Mouse (Mus musculus) ES-E14 (cell line): ENCODE data around the gene Stat5b. TPM values are rescaled to one million over a fixed set of nuclear protein-coding genes. Genes with fewer than 3 reads are reported as not detected.
A peak's percentile ranks its signal among the peaks of the same experiment; 100 is the strongest.

Source experiments
- DNase-seq: peaks from one replicate; pipeline ENCODE4 v3.0.0-alpha.2; 2013; ENCODE audit warnings: low read depth, low spot score
- H3K27ac ChIP-seq: 2 replicates; pipeline ENCODE4 v1.5.1; 2012; ENCODE audit warnings: low read depth, mild to moderate bottlenecking, low read length, moderate library complexity, mixed read lengths; ENCODE audit not compliant: poor library complexity, insufficient read depth, severe bottlenecking
- H3K36me3 ChIP-seq: 2 replicates; pipeline ENCODE4 v1.6.1; 2012; ENCODE audit warnings: mild to moderate bottlenecking, low read length, moderate library complexity, mixed read lengths; ENCODE audit not compliant: control insufficient read depth, poor library complexity, insufficient read depth, severe bottlenecking
- H3K4me1 ChIP-seq, 2 experiments: fragments of 150-350 bp in 1 of 2; sonication (generic) in 1 of 2; 2 replicates each; pipeline ENCODE4 v1.6.1; 2012; ENCODE audit warnings: low read length in 2 of 2, mild to moderate bottlenecking in 1 of 2, mixed read lengths in 1 of 2; ENCODE audit not compliant: control insufficient read depth in 2 of 2, insufficient read depth in 2 of 2, poor library complexity in 1 of 2
- H3K4me3 ChIP-seq, 2 experiments: fragments of 150-350 bp in 1 of 2; sonication (generic) in 1 of 2; 2 replicates each; pipeline ENCODE4 v1.5.1; 2012; ENCODE audit warnings: low read length in 2 of 2, low read depth in 1 of 2, mild to moderate bottlenecking in 1 of 2, mixed read lengths in 1 of 2; ENCODE audit not compliant: insufficient read depth in 1 of 2, poor library complexity in 1 of 2, severe bottlenecking in 1 of 2
- H3K9ac ChIP-seq: 2 replicates; pipeline ENCODE4 v1.6.1; 2012; ENCODE audit warnings: low read depth, mild to moderate bottlenecking, low read length, mixed read lengths; ENCODE audit not compliant: poor library complexity, insufficient read depth, severe bottlenecking
- H3K9me3 ChIP-seq: fragments of 150-350 bp; sonication (generic); 2 replicates; pipeline ENCODE4 v1.6.1; 2012; ENCODE audit warnings: low read depth, mild to moderate bottlenecking, low read length; ENCODE audit not compliant: control insufficient read depth, insufficient read depth
- CHD2 ChIP-seq: IDR thresholded peaks from 2 replicates; pipeline ENCODE4 v1.6.1; 2014; ENCODE audit warnings: mild to moderate bottlenecking, low read depth, low read length, inconsistent platforms
- HCFC1 ChIP-seq: IDR thresholded peaks from 2 replicates; pipeline ENCODE4 v1.6.1; 2012; ENCODE audit warnings: low read length, inconsistent platforms, borderline replicate concordance; ENCODE audit not compliant: insufficient read depth
- MAFK ChIP-seq: IDR thresholded peaks from 2 replicates; pipeline ENCODE4 v1.6.1; 2014; ENCODE audit warnings: mild to moderate bottlenecking, low read depth, low read length, inconsistent platforms; ENCODE audit not compliant: insufficient read depth
- ZC3H11A ChIP-seq: IDR thresholded peaks from 2 replicates; pipeline ENCODE4 v1.6.1; 2012; ENCODE audit warnings: low read depth, mild to moderate bottlenecking, inconsistent platforms, low read length, borderline replicate concordance
- ZNF384 ChIP-seq: IDR thresholded peaks from 2 replicates; pipeline ENCODE4 v1.6.1; 2012; ENCODE audit warnings: low read depth, low read length, inconsistent platforms
- in situ Hi-C, 2 experiments: fragments of 600-800 bp; cut with MboI; formaldehyde crosslinking; loops; one replicate each; pipeline ENCODE4 v1.15.1; 2025; ENCODE audit warnings: low sequenced_read_pairs in 2 of 2, inconsistent platforms in 1 of 2; ENCODE audit not compliant: unreplicated experiment in 2 of 2
- total RNA-seq: library from RNA; depleted of rRNA; stranded (reverse); fragments of 300-350 nt; gene quantifications from 2 replicates; pipeline ENCODE4 v1.2.3, GENCODE M21; 2012

The Stat5b gene
- total RNA-seq, 1 experiment, result 3.4 TPM

DNA sequence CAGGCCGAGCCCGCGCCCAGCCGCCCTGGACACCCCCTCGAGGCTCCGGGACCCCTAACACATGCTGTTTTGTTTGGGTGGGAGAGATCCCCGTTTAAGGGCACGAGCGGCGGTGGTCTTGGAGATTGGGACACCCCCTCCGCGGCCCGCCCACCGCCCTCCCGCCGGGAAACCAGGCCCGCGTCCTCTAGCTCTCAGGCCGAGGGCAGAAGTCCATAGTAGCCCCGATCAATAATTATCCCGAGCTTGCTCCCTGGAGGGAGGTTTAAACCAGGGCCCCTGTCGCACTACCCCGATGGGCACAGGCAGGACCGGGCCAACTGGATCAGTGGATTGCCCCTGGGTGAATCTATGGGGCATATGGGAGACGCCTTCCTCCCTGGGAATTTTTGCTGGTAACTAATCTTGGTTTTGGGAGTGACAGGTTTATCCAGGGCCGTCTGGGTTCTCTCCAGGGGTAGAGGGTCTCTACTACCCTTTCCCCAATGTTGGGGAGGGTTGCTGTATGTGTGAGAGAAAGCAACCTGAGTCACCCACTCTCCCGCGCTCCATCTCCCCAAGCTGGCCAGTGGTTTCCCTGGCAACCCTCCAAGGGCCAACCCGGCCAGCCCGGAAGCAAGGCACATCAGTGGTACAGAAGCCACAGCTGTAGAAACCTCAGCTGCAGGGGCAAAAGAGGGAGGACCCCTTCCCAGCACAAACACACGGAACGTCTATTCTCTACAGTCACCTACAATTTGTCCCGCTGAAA, 429 bp upstream of the Stat5b start:
- Histone ChIP-seq H3K36me3 (no peaks in the 10 kb centered on the region), H3K9me3 (no peaks in the 10 kb centered on the region), H3K9ac (peak overlapping the region; percentile 87), H3K4me1 (peaks cover 0 to 4% of the 10 kb centered on the region in 2 experiments; a peak in 2 of 4 replicates), H3K4me3 (peak overlapping the region; percentile 63 to 89), H3K27ac (no peak overlapping the region)
- DNase-seq, result no peak
- in situ Hi-C loops, result no loop called here
- TF ChIP-seq ZC3H11A, result no peak
- TF ChIP-seq MAFK, result no peak
- no peak for TF ChIP-seq CHD2
- no peak for TF ChIP-seq HCFC1
- no peak for TF ChIP-seq ZNF384

DNA sequence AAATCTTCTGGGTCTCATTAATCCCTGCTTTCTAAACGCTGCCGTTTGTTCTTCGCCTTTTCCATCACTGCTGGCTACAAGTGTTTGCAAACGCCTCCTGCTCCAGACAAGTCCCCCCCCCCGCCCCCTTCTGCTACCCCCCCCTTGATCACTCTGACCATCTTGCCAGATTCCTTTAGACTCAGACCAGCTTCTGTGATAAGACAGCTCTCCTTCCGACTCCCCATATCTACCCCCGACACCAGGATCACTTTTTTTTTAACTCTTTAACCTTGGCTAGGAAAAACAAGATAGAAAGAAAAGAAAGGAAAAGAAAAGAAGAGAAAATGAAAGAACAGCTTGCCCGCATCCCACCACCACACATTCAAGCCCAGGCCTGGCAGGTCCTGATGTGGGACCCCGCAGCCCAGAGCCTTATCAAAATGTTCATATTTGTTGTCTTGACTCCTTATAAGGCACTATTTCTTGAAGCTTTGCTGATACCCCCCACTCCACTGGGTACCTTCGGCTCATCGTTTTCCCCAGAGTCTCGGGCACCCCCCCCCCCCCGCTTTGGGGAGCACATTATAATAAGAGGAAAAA, 977 bp downstream of the Stat5b start:
- Histone ChIP-seq H3K4me1 (peaks cover 0 to 2% of the 10 kb centered on the region in 2 experiments; a peak in 2 of 4 replicates), H3K36me3 (no peaks in the 10 kb centered on the region), H3K9ac (peak overlapping the region; percentile 87), H3K9me3 (no peaks in the 10 kb centered on the region), H3K4me3 (peak overlapping the region; percentile 63 to 89), H3K27ac (no peak overlapping the region)
- DNase-seq, result no peak
- in situ Hi-C loops, result no loop called here
- TF ChIP-seq CHD2, result no peak
- no peak for TF ChIP-seq HCFC1
- no peak for TF ChIP-seq MAFK
- no peak for TF ChIP-seq ZC3H11A
- TF ChIP-seq ZNF384, result no peak

DNA sequence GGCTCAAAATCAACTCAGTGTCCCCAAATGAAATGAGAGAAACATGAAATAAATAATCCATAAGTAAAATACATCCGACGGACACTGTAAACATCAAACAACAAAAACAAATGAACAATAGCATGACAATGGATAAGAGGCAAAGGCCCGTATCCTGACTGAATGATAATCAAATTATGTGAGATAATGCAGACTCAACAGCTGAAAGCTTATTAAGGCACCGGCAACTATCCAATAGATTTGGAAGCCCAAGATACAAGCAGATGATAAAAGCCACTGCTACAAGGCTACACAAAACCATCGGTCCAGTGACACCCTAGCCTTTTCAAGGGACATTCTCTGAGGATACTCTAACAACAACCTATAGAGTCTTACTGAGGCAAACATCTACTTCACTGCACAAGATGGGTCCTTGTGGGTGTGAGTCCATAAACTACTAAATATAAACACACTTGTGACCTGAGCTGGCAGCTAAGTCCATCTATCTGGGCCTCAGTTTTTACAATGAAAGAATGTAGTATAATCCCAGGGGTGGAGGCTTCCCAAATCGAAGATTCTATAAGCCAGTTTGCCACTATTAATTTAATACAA, 1.6 kb downstream of the Stat5b start:
- Histone ChIP-seq H3K4me1 (peaks cover 0 to 2% of the 10 kb centered on the region in 2 experiments; a peak in 2 of 4 replicates), H3K27ac (no peak overlapping the region), H3K9ac (no peak overlapping the region), H3K4me3 (no peak overlapping the region), H3K36me3 (no peaks in the 10 kb centered on the region), H3K9me3 (no peaks in the 10 kb centered on the region)
- TF ChIP-seq ZNF384 (no peak), ZC3H11A (no peak), MAFK (no peak), HCFC1 (no peak), CHD2 (no peak)
- DNase-seq, result no peak
- in situ Hi-C loops, result no loop called here

DNA sequence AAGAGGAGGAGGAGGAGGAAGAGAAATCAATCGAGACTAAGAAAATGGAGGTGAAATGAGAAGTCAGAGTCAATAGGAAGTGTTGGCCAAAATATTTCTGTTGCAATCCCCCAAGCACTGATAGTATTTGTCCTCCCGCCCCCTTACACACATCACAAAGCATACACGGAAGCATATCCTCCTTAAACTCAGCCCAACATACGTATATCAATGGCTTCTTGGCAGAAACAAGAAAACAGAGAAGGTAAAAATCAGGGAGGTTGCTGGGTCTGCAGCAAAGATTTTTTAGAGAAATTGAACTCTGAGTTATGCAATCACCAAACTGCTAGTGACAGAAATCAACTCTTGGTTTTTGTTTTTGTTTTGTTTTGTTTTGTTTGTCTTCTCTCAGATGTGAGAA, 2.4 kb downstream of the Stat5b start:
- Histone ChIP-seq H3K36me3 (no peaks in the 10 kb centered on the region), H3K27ac (no peak overlapping the region), H3K9me3 (no peaks in the 10 kb centered on the region), H3K4me3 (no peak overlapping the region), H3K4me1 (peaks cover 0 to 2% of the 10 kb centered on the region in 2 experiments; a peak in 2 of 4 replicates), H3K9ac (no peak overlapping the region)
- no peak for DNase-seq
- TF ChIP-seq HCFC1 (no peak), ZNF384 (no peak), CHD2 (no peak), MAFK (no peak), ZC3H11A (no peak)
- in situ Hi-C loops, result no loop called here
